Comparison of ENCODE assay signal across 8 mouse cellular contexts in genomic region chr4:62612601-62613501, GRCm38 (mm10). TPM values are rescaled to one million over a fixed set of nuclear protein-coding genes. Genes with fewer than 3 reads are reported as not detected.
A peak's percentile ranks its signal among the peaks of the same experiment; 100 is the strongest.
DNase-seq lines count a peak whose midpoint lies in the region; ATAC-seq lines count a peak whose summit lies in the region.

No protein-coding gene starts in this region.

- peaks cover 83% of the 10 kb centered on the region for H3K27me3 ChIP-seq in heart, embryonic 13.5 days (replicated peaks)
- no peaks in the 10 kb centered on the region for H3K27me3 ChIP-seq in embryonic facial prominence, embryonic 10.5 days (replicated peaks; ENCODE audit: low read depth, poor library complexity, severe bottlenecking)
- H3K27me3 ChIP-seq in hindbrain, embryonic 14.5 days (ENCODE audit: control insufficient read depth, insufficient read depth, low read length): no peaks in the 10 kb centered on the region
- no peaks in the 10 kb centered on the region for H3K27me3 ChIP-seq in neural tube, embryonic 13.5 days

- H3K36me3 ChIP-seq in heart, embryonic 13.5 days: no peaks in the 10 kb centered on the region
- no peaks in the 10 kb centered on the region for H3K36me3 ChIP-seq in embryonic facial prominence, embryonic 10.5 days (replicated peaks)
- no peaks in the 10 kb centered on the region for H3K36me3 ChIP-seq in hindbrain, embryonic 14.5 days (replicated peaks; ENCODE audit: control insufficient read depth, insufficient read depth)
- no peaks in the 10 kb centered on the region for H3K36me3 ChIP-seq in neural tube, embryonic 13.5 days

- peak overlapping the region; percentile 33; the same call in 1 of the 2 replicates for H3K9ac ChIP-seq in heart, embryonic 13.5 days
- H3K9ac ChIP-seq in hindbrain, embryonic 14.5 days: no peak overlapping the region
- H3K9ac ChIP-seq in neural tube, embryonic 13.5 days: peak overlapping the region; percentile 1; the same call in 1 of the 2 replicates

- DNase-seq in heart, postnatal 25 days (ENCODE audit: low spot score): no peak
- no peak for DNase-seq in embryonic facial prominence, embryonic 10.5 days (ENCODE audit: low spot score)
- peak; percentile 79 for DNase-seq in hindbrain, embryonic 14.5 days (ENCODE audit: low spot score)
- DNase-seq in left cerebral cortex, postnatal 4 days: peak; percentile 95
- DNase-seq in thymus, postnatal 36 days: no peak
- DNase-seq in gastrocnemius, postnatal 25 days: no peak

- 66% methylated on average over 22 of the region's 22 CpGs for WGBS in heart, embryonic 13.5 days
- 61% methylated on average over 22 of the region's 22 CpGs for WGBS in embryonic facial prominence, embryonic 10.5 days
- 18% methylated on average over 22 of the region's 22 CpGs for WGBS in hindbrain, embryonic 14.5 days
- 9% methylated on average over 22 of the region's 22 CpGs for WGBS in neural tube, embryonic 13.5 days

- H3K4me3 ChIP-seq in heart, embryonic 13.5 days: no peak overlapping the region
- H3K4me3 ChIP-seq in embryonic facial prominence, embryonic 10.5 days: no peak overlapping the region
- no peak overlapping the region for H3K4me3 ChIP-seq in hindbrain, embryonic 14.5 days (replicated peaks; ENCODE audit: low read length)
- H3K4me3 ChIP-seq in neural tube, embryonic 13.5 days: no peak overlapping the region

- peak overlapping the region; percentile 54 for H3K27ac ChIP-seq in heart, embryonic 13.5 days (replicated peaks)
- peak overlapping the region; percentile 42; the same call in 1 of the 2 replicates for H3K27ac ChIP-seq in embryonic facial prominence, embryonic 10.5 days (replicated peaks)
- H3K27ac ChIP-seq in hindbrain, embryonic 14.5 days: peak overlapping the region; percentile 78
- peak overlapping the region; percentile 88 for H3K27ac ChIP-seq in neural tube, embryonic 13.5 days (replicated peaks)

- H3K9me3 ChIP-seq in heart, embryonic 13.5 days: no peaks in the 10 kb centered on the region
- H3K9me3 ChIP-seq in embryonic facial prominence, embryonic 10.5 days: no peaks in the 10 kb centered on the region
- no peaks in the 10 kb centered on the region for H3K9me3 ChIP-seq in hindbrain, embryonic 14.5 days (ENCODE audit: control insufficient read depth, low read length)
- H3K9me3 ChIP-seq in neural tube, embryonic 13.5 days: no peaks in the 10 kb centered on the region

- intact Hi-C loops in heart, postnatal 25 days (cut with DNase I): no loop called here
- intact Hi-C loops in left cerebral cortex, postnatal 4 days (cut with DNase I): no loop called here

- H3K4me2 ChIP-seq in heart, embryonic 13.5 days: no peak overlapping the region
- peak overlapping the region; percentile 18 for H3K4me2 ChIP-seq in hindbrain, embryonic 14.5 days (replicated peaks)
- H3K4me2 ChIP-seq in neural tube, embryonic 13.5 days: peak overlapping the region; percentile 16

- peaks cover 55% of the 10 kb centered on the region for H3K4me1 ChIP-seq in heart, embryonic 13.5 days
- peaks cover 48% of the 10 kb centered on the region for H3K4me1 ChIP-seq in embryonic facial prominence, embryonic 10.5 days
- peaks cover 29% of the 10 kb centered on the region for H3K4me1 ChIP-seq in hindbrain, embryonic 14.5 days (replicated peaks; ENCODE audit: control insufficient read depth, insufficient read depth, low read length)
- peaks cover 70% of the 10 kb centered on the region for H3K4me1 ChIP-seq in neural tube, embryonic 13.5 days (replicated peaks)

- ATAC-seq in heart, embryonic 13.5 days (ENCODE audit: extremely low read depth, insufficient number of reproducible peaks, low FRiP score, low TSS enrichment): no peak
- peak; percentile 84 for ATAC-seq in hindbrain, embryonic 14.5 days (ENCODE audit: low FRiP score)
- ATAC-seq in neural tube, embryonic 13.5 days (ENCODE audit: low read depth): peak; percentile 79

RNA-seq across cellular contexts. Expression of gene Rgs3, which starts 53.2 kb away (rescaled TPM):
- polyA plus RNA-seq in heart, embryonic 13.5 days (2015; fragmentation: Nextera tagmentation; extraction: Ambion mirVana): 62.2 and 64.8 TPM in 2 replicates
- total RNA-seq in heart, postnatal 25 days (2021): 10 to 100 TPM; 27.9 to 31.2 TPM
- 35.4 and 35.5 TPM in 2 replicates for polyA plus RNA-seq in embryonic facial prominence, embryonic 10.5 days (2016; fragmentation: Nextera tagmentation; extraction: Ambion mirVana)
- 35.2 and 42.9 TPM in 2 replicates for polyA plus RNA-seq in hindbrain, embryonic 14.5 days (2014; fragmentation: Nextera tagmentation; extraction: Ambion mirVana)
- 10 to 100 TPM; 46.7 to 46.8 TPM for total RNA-seq in left cerebral cortex, postnatal 4 days (2021)
- 71.4 and 79.0 TPM in 2 replicates for polyA plus RNA-seq in neural tube, embryonic 13.5 days (2015; fragmentation: Nextera tagmentation; extraction: Ambion mirVana)
- total RNA-seq in gastrocnemius, postnatal 25 days (2021): 10 to 100 TPM; 10.5 to 11.2 TPM

Comparison
In these comparisons a context has a peak if more than half of its experiments do, and no peak if none do; other contexts are left out.
1. DNase-seq: peak in hindbrain, embryonic 14.5 days (single experiment) and left cerebral cortex, postnatal 4 days (single experiment); none in heart, postnatal 25 days (single experiment), embryonic facial prominence, embryonic 10.5 days (single experiment), thymus, postnatal 36 days (0 of 2) and gastrocnemius, postnatal 25 days (single experiment).
2. Peak in every context shown above with its lines, with median percentiles within 50 percentile points of each other: H3K27ac ChIP-seq.